Mouse (Mus musculus) kidney, adult 2 months (tissue): ENCODE data around the gene Thnsl2. TPM values are rescaled to one million over a fixed set of nuclear protein-coding genes. Genes with fewer than 3 reads are reported as not detected.

ENCODE experiments used
- DNase-seq: peaks from one replicate; pipeline ENCODE4 v3.0.0; 2021
- H3K27ac ChIP-seq: fragments of 200-500 bp; 2 replicates; pipeline ENCODE4 v1.5.1; 2012; ENCODE audit warnings: low read depth, low read length, control low read depth, inconsistent platforms; ENCODE audit not compliant: insufficient read depth
- H3K27me3 ChIP-seq: fragments of 200-500 bp; replicated peaks from 2 replicates; pipeline ENCODE4 v1.6.1; 2012; ENCODE audit warnings: mild to moderate bottlenecking, moderate library complexity, low read length, inconsistent platforms; ENCODE audit not compliant: control insufficient read depth, insufficient read depth
- H3K36me3 ChIP-seq: fragments of 200-500 bp; 2 replicates; pipeline ENCODE4 v1.6.1; 2012; ENCODE audit warnings: mild to moderate bottlenecking, moderate library complexity, low read length, inconsistent platforms; ENCODE audit not compliant: control insufficient read depth, insufficient read depth
- H3K4me1 ChIP-seq: fragments of 200-500 bp; 2 replicates; pipeline ENCODE4 v1.6.1; 2011; ENCODE audit warnings: low read length; ENCODE audit not compliant: control insufficient read depth, insufficient read depth
- H3K4me3 ChIP-seq: fragments of 200-500 bp; 2 replicates; pipeline ENCODE4 v1.5.1; 2011; ENCODE audit warnings: mild to moderate bottlenecking, low read depth, low read length, control low read depth; ENCODE audit not compliant: insufficient read depth
- CTCF ChIP-seq: fragments of 200-500 bp; conservative IDR thresholded peaks from 2 replicates; pipeline ENCODE4 v1.5.1; 2011; ENCODE audit warnings: low read depth, mild to moderate bottlenecking, control low read depth, low read length, moderate library complexity, mixed read lengths; ENCODE audit not compliant: insufficient read depth, insufficient read length
- POLR2A ChIP-seq: fragments of 200-500 bp; IDR thresholded peaks from one replicate; pipeline ENCODE4 v1.6.1; 2011; ENCODE audit warnings: low read depth, low read length, control low read depth
- WGBS: fragments of 180-500 bp; shearing (Covaris S2); methylation state at CpG from one replicate; pipeline ENCODE4 v1.1.7; 2018; 5-methylcytosine and 5-hydroxymethylcytosine counted together
- polyA plus RNA-seq: library from polyadenylated mRNA; depleted of rRNA; stranded (reverse); fragments of >200 nt; gene quantifications from 2 replicates; pipeline ENCODE4 v1.2.3, GENCODE M21; 2012

The Thnsl2 gene
- polyA plus RNA-seq, 1 experiment = 251 TPM

DNA sequence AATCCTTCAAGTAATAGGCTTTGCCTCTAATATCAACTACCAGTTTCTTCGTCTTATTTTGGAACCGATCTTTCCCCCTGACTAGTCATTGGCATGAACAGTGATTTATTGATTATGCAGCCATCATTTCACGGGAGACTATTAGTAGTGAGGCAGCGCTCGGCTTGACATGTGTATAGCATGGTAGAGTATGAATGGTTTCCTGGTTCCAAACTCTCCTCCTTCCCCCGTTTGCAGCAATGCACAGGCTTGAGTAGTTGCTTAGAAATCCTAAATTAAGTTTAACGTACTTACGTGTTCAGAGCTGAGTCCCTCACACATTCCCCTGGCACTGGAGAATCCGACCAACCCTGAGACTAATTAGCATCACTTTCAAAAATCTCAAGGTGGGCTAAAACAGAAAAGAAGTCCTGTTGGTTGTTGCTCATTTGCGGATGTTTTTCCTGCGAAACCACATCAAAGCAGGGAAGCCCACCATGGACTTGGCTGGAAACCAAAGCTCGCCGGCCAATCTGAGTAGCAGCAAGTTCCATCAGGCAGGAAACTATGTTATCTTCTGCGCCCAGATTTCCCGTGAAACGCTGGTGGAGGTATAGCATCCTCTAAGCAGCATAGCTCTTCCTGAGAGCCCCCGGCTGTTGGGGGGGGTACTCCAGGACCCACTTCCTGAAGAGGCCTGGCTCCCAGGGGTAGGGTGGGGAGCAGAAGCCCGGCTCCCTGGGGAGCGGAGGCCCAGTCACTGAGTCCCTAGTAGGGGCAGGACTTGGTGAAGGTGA lies 37.9 kb downstream of the Thnsl2 start:
- 62% methylated on average over 19 of the region's 19 CpGs for WGBS
- Histone ChIP-seq H3K4me1 (no peaks in the 10 kb centered on the region), H3K27me3 (no peaks in the 10 kb centered on the region), H3K27ac (no peak overlapping the region), H3K4me3 (no peak overlapping the region), H3K36me3 (no peaks in the 10 kb centered on the region)
- DNase-seq = no peak
- TF ChIP-seq CTCF (no peak), POLR2A (no peak)

DNA sequence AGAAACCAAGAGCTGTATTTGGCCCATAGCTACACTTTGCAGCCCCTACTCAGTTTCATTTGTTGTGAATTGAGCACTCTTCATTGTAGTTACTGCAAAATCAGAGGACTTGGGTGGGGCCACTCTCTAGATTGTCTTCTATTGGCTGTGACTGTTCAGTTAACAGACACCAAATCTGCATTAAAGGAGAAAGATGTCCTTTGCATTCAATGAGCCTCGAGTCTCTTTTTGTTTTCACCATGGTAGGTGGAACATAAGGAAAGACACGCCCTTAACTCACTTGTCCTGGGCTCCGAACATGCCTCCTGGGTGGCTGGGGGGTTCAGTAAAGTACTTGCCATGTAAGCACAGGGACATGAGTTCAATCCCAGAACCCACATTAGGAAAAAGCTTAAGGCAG lies 48.1 kb downstream of the Thnsl2 start:
- TF ChIP-seq CTCF (no peak), POLR2A (no peak)
- 91% methylated on average over 3 of the region's 3 CpGs for WGBS
- no peak overlapping the region for H3K4me3 ChIP-seq
- H3K27ac ChIP-seq = no peak overlapping the region
- H3K27me3 ChIP-seq = no peaks in the 10 kb centered on the region
- no peak for DNase-seq
- H3K4me1 ChIP-seq = no peaks in the 10 kb centered on the region
- H3K36me3 ChIP-seq = no peaks in the 10 kb centered on the region

DNA sequence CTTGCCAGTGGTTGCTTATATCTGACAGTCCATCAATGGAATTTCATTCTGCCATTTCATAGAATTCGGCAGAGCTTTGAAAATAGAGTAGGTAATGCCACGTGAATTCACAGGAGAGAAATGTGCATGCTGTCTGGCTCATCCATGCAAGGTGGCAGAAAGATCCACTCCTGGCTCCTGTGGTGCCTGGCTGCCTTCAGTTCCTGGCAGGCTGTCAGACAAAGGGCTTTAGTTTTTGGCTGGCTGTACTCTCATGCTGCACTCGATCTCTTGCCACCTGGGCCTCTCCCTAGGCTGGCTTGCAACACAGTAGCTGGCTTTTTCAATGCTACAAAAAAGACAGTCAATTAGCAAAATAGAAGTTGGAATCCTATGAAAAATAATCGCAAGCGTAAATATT lies 49.5 kb downstream of the Thnsl2 start:
- H3K4me1 ChIP-seq = no peaks in the 10 kb centered on the region
- H3K36me3 ChIP-seq = no peaks in the 10 kb centered on the region
- H3K4me3 ChIP-seq = no peak overlapping the region
- no peak overlapping the region for H3K27ac ChIP-seq
- H3K27me3 ChIP-seq = no peaks in the 10 kb centered on the region
- no peak for TF ChIP-seq CTCF
- TF ChIP-seq POLR2A = no peak
- DNase-seq = no peak
- 80% methylated on average over 5 of the region's 5 CpGs for WGBS

DNA sequence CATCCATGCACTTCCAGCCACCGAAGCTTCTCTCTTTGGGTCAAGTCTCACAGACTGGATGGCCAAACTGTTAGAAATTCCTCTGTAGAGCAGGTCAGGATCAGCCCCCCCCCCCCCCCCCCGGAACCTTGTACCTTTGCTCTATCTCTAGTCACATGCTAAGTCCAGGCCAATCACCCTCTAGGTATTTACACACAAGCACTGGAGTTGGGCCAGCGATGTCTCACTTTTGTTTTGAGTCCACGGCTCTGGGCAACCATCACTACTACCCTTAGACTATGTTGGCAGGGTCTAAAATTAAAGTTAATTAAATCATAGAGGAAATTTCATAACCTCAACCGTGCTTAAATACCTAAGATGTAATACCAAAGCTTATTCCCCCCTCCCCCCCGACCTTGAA lies 50.6 kb downstream of the Thnsl2 start:
- TF ChIP-seq CTCF (no peak), POLR2A (no peak)
- H3K27me3 ChIP-seq = no peaks in the 10 kb centered on the region
- H3K36me3 ChIP-seq = no peaks in the 10 kb centered on the region
- no peaks in the 10 kb centered on the region for H3K4me1 ChIP-seq
- WGBS = 71% methylated on average over 6 of the region's 6 CpGs
- DNase-seq = peak; percentile 70
- H3K4me3 ChIP-seq = no peak overlapping the region
- no peak overlapping the region for H3K27ac ChIP-seq

DNA sequence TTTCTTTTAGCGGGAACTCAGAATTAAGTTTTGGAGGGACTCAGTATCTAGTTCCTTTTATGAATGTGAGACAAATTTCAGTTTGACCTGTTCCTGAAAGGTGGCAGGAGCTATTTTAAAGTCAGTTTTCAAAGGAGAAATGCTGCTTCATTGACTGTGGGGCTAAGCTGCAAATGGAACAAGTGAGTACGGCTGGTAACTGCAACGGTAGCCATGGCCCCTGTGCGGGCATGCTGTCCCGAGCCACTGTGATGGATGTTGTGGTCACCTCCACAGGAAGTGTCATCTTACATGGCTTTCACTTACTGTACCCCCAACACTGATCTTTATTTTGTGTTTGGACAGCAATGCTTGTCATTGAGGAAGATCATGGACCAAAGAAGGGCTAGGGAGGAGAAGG lies 53.8 kb downstream of the Thnsl2 start:
- Histone ChIP-seq H3K4me1 (no peaks in the 10 kb centered on the region), H3K27me3 (no peaks in the 10 kb centered on the region), H3K36me3 (no peaks in the 10 kb centered on the region), H3K27ac (no peak overlapping the region), H3K4me3 (no peak overlapping the region)
- 68% methylated on average over 5 of the region's 5 CpGs for WGBS
- TF ChIP-seq CTCF (no peak), POLR2A (no peak)
- no peak for DNase-seq

DNA sequence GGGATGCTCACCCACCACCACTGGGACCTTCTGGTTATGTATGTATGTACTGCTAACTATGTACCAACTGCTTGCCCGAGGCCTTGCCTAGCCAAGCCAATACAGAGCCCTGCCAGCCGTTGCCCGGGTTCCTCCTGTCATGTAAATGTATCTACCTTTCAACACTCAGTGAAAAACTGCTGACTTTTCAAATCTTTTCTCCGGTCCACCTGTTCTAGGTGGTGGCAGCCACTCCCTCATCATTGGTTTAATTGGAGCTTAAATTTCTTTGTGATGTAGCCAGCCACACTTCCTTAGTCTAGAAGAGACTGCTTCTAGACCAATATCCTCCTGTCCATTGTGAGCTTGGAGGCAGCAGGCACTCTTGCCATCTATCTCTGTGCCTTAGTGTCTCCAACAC lies 54.5 kb downstream of the Thnsl2 start:
- Histone ChIP-seq H3K27ac (no peak overlapping the region), H3K4me1 (no peaks in the 10 kb centered on the region), H3K36me3 (no peaks in the 10 kb centered on the region), H3K27me3 (no peaks in the 10 kb centered on the region), H3K4me3 (no peak overlapping the region)
- DNase-seq = no peak
- WGBS = 69% methylated on average over 4 of the region's 4 CpGs
- no peak for TF ChIP-seq POLR2A
- TF ChIP-seq CTCF = no peak

DNA sequence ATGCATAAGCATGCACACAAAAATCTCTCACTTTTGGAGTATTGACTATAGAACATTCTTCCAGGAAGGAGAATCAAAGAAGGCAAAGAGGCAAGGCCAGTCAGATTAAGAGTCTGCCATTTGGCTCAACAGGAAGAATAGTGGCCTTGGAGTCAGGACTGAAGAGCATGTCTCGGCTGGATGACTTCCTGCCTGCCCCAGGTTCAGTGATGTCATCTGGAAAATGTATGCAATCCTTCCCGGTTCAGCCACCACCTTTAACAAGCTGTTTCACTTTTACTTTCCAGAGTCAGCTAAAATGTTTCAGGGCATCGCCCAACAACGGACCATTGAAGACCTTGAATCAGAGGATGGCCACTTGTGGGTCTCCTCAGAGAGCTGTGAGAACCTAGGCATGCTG lies 55.2 kb downstream of the Thnsl2 start:
- DNase-seq = no peak
- 31% methylated on average over 4 of the region's 4 CpGs for WGBS
- no peak for TF ChIP-seq CTCF
- no peak for TF ChIP-seq POLR2A
- no peaks in the 10 kb centered on the region for H3K4me1 ChIP-seq
- no peaks in the 10 kb centered on the region for H3K27me3 ChIP-seq
- H3K4me3 ChIP-seq = no peak overlapping the region
- no peaks in the 10 kb centered on the region for H3K36me3 ChIP-seq
- no peak overlapping the region for H3K27ac ChIP-seq

DNA sequence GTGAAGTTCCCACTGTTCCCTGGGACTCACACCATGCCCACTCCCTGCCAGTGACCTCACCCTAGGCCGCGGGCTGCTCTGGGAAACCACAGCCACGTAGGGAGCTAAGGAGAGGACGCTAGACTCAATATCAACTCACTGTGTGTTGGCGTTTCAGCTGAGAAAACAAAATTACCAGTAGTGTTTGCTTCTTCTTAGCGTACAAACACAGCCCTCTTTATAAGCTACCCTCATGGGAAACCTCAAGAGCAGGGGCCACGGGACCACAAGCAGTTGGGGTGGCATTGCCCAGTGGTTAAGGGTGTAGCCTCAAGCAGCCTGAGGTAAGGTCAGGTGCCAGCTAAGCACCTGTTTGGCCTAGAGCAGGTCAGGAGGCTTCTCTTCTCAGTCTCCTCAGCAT lies 60.8 kb downstream of the Thnsl2 start:
- WGBS = 88% methylated on average over 7 of the region's 7 CpGs
- no peaks in the 10 kb centered on the region for H3K36me3 ChIP-seq
- no peak for DNase-seq
- H3K27ac ChIP-seq = no peak overlapping the region
- no peak overlapping the region for H3K4me3 ChIP-seq
- no peak for TF ChIP-seq POLR2A
- TF ChIP-seq CTCF = no peak
- H3K4me1 ChIP-seq = no peaks in the 10 kb centered on the region
- H3K27me3 ChIP-seq = no peaks in the 10 kb centered on the region
